Mouse (Mus musculus) liver, adult (tissue): Measurements from ENCODE around the gene Pitpnc1.
A peak's percentile ranks its signal among the peaks of the same experiment; 100 is the strongest.

Experiments used
- GATA4 ChIP-seq: IDR thresholded peaks from 2 replicates; pipeline ENCODE4 v1.6.1; 2014; ENCODE audit warnings: mild to moderate bottlenecking, low read length; ENCODE audit not compliant: insufficient replicate concordance

The Pitpnc1 gene

GRCm38 (mm10) chr11:107470521-107471041, at the start of gene Pitpnc1:
Gene Pitpnc1, minus strand, starts transcription at chr11:107470699.
- TF ChIP-seq GATA4, result 0 out of 2 replicates have a peak, but pooled peaks have one; percentile 42

DNA sequence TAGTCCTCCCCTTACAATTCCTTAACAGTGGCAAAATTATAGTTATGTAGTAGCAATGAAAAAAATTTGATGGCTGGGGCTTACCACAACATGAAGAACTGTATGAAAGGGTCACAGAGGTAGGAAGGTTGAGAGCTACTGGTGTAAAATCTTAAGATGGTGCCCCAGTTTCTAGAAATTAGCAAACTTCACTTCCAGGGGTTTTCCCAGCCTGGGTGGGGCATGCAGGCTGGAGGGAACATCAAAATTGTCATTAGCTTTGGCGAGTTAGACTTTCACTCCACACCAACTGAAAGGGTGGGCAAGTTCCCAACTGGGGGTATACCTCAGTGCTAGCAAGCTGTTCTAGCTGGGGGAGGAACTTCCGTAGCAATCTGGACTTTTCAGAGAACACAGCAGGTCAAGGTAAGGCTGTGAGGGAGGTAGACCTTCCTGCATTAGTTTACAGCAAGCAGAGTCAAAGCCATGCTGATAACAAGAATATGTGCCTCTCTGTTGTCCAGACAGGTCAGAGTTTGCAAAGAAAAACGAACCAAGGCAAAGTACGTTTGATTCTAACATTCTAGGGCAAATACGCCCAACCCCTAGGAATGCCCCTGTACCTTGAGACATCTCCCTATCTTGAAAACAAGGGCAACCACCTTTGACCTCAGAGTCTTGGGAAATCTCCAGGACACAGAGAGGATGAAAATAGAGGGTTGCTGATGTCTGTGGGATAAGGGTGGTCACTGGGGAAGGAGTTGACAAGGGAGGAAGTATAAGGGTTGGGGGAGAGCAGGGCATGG, 48.3 kb upstream of the Pitpnc1 start:
- TF ChIP-seq GATA4, result no peak

DNA sequence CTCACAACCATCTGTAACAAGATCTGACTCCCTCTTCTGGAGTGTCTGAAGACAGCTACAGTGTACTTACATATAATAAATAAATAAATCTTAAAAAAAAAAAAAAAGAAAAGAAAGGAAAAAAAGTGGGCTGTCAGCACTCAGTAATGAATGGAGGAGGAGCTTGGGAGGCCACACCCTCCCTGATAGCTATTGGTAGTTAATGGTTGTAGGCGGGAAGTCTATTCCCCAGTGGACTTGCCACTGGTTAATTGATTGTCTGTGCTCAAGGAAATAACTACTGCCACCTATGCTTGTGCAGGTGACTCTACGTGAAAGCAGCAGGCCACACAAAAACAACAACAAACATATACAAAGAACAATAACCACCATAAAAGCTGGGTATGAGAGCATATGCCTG, 45.9 kb upstream of the Pitpnc1 start:
- no peak for TF ChIP-seq GATA4

GRCm38 (mm10) chr11:107513047-107513446, 42.5 kb upstream of the Pitpnc1 start:
- no peak for TF ChIP-seq GATA4

GRCm38 (mm10) chr11:107511954-107512353, 41.5 kb upstream of the Pitpnc1 start:
- TF ChIP-seq GATA4, result peak; percentile 61; the same call in 1 of the 2 replicates

GRCm38 (mm10) chr11:107510362-107511269, 40.1 kb upstream of the Pitpnc1 start:
- TF ChIP-seq GATA4, result no peak

GRCm38 (mm10) chr11:107509631-107510338, 39.3 kb upstream of the Pitpnc1 start:
- TF ChIP-seq GATA4, result no peak

GRCm38 (mm10) chr11:107506260-107506659, 35.8 kb upstream of the Pitpnc1 start:
- TF ChIP-seq GATA4, result no peak

GRCm38 (mm10) chr11:107502801-107503200, 32.3 kb upstream of the Pitpnc1 start:
- TF ChIP-seq GATA4, result no peak

GRCm38 (mm10) chr11:107484341-107484740, 13.8 kb upstream of the Pitpnc1 start:
- no peak for TF ChIP-seq GATA4

GRCm38 (mm10) chr11:107479862-107480203, 9.3 kb upstream of the Pitpnc1 start:
- TF ChIP-seq GATA4, result no peak

DNA sequence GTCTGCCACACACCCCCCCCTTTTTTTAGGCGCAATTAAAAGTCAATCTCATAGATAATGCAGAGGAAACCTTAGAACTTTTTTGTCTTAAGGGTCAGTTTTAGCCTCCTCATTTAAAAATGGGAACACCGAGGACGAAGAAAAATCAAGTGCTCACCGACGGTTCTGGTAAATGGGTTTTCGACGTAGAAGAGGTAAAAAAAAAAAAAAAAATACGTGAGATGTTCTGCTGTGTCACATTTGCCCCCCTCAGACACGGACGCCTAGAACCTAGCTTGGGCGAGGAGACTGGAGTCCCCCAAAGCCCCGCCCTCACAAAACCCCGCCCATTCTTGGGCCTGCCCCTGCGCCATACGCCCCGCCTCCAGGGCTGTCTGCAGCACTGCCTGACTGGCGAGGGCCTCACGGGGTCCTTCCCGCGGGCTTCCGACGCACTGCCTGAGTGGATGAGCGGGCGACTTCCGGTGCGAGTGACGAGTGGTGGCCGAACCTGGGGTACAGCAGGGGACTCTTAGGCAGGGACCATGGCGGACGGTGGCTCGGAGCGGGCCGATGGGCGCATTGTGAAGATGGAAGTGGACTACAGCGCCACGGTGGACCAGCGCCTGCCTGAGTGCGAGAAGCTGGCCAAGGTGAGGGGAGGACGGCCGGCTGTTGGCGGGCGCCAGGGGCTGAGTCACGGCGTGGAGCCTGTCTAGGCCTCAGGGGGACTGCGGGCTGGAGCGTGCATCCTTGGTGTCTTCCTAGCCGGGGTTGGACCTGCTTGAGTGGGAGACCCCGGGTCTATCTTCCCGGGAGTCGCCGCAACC, 8.8 kb upstream of the Pitpnc1 start, which contains the start of gene Psmd12:
TSS of gene Psmd12 (plus strand) at position 432 of the 809 bp plus-strand sequence.
- TF ChIP-seq GATA4, result peak; percentile 62; the same call in 1 of the 2 replicates

DNA sequence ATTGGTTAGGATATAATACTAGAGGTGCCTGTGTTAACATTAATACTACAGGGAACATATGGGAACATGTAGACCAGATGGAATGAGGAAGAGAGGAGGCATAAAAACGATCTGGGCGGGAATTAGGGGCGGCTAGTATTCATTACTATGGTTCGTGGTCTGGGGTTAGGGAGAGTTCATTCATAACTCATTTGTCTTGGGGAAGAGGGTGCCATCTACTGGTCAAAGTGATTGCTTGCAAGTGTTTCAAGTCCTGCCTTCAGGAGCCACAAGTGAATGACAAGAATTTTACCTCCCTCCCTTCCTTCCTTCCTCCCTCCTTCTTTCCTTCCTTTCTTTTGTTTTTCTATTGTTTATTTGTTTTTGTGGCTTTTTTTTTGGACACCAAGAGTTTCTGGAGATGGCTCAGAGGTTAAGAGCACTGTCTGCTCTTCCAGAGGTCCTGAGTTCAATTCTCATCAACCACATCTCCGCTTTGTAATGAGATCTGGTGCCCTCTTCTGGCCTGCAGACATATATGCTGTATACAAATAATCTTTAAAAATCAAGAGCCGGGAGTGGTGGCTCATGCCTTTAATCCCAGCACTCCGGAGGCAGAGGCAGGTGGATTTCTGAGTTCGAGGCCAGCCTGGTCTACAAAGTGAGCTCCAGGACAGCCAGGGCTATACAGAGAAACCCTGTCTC, 2.8 kb upstream of the Pitpnc1 start:
- TF ChIP-seq GATA4, result no peak

GRCm38 (mm10) chr11:107472304-107472703, 1.8 kb upstream of the Pitpnc1 start:
- TF ChIP-seq GATA4, result no peak
